In the genomic region with DNA sequence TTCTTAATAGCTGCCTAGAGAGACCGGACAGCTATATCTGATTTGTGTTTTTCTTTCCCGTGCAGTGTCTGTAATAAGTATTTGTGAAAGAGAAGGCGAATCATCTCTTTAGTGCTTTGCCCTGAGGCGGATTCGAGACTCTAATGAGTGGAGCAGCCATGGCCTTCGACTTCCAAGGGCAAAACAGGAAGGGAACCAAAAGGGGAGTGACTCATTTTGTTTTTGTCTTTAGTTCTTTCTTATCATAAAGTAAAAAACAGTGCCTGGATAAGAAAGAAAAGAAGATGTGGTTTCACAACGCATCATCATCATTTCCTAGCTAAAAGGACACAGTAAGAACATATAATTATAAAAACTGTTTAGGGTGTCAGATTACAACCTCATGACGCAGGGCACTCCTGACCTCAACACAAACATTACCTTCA, we compare ENCODE assay signal across 13 mouse cellular contexts.
DNase-seq lines count a peak whose midpoint lies in the region; ATAC-seq lines count a peak whose summit lies in the region.
"Had no signal": no experiment of that assay in that cellular context is flagged by ENCODE, and none has a peak within 500 bp of the region (broad histone marks: within the 10 kb centered on the region; RNA-seq: fewer than 3 reads in every experiment).

No protein-coding gene starts in this region.

- H3K9ac ChIP-seq in hindbrain, embryonic 11.5 days (ENCODE audit: low read depth, low read length) = no peak overlapping the region
- H3K9ac ChIP-seq: liver, embryonic 13.5 days had no signal

- no peak overlapping the region for H3K4me2 ChIP-seq in hindbrain, embryonic 11.5 days (replicated peaks; ENCODE audit: low read depth, low read length)
- H3K4me2 ChIP-seq: liver, embryonic 13.5 days had no signal

- H3K4me3 ChIP-seq in hindbrain, embryonic 11.5 days (ENCODE audit: low read depth, low read length) = no peak overlapping the region
- no peak overlapping the region for H3K4me3 ChIP-seq in hindbrain, embryonic 10.5 days
- H3K4me3 ChIP-seq: left cerebral cortex, adult 2 months; liver, embryonic 13.5 days had no signal

- 74% methylated on average over 8 of the region's 8 CpGs for WGBS in hindbrain, embryonic 11.5 days
- WGBS in hindbrain, embryonic 10.5 days = 76% methylated on average over 8 of the region's 8 CpGs

- H3K9me3 ChIP-seq in hindbrain, embryonic 11.5 days (ENCODE audit: control insufficient read depth, low read length) = no peaks in the 10 kb centered on the region
- no peaks in the 10 kb centered on the region for H3K9me3 ChIP-seq in hindbrain, embryonic 10.5 days
- H3K9me3 ChIP-seq: liver, embryonic 13.5 days had no signal

- no peaks in the 10 kb centered on the region for H3K27me3 ChIP-seq in hindbrain, embryonic 11.5 days (ENCODE audit: control insufficient read depth, insufficient read depth, low read length)
- no peaks in the 10 kb centered on the region for H3K27me3 ChIP-seq in hindbrain, embryonic 10.5 days (ENCODE audit: insufficient read depth, poor library complexity, severe bottlenecking)
- H3K27me3 ChIP-seq: liver, embryonic 13.5 days had no signal

- peak; percentile 33; the same call in 1 of the 2 replicates for ATAC-seq in hindbrain, embryonic 11.5 days (ENCODE audit: low FRiP score)
- ATAC-seq in hematopoietic stem cell, adult 5-6 weeks (replicated peaks in 1 of 2; ENCODE audit: insufficient read depth in 1 of 2, low FRiP score in 2 of 2, low TSS enrichment in 1 of 2, low read depth in 1 of 2, poor library complexity in 2 of 2, severe bottlenecking in 2 of 2) = peak; percentile 25 to 42; a peak in 3 of 4 replicates
- ATAC-seq: forebrain, embryonic 16.5 days had no signal

- H3K4me1 ChIP-seq in hindbrain, embryonic 11.5 days (replicated peaks; ENCODE audit: control insufficient read depth, insufficient read depth, low read length) = no peaks in the 10 kb centered on the region
- H3K4me1 ChIP-seq in hindbrain, embryonic 10.5 days (replicated peaks) = peaks cover 3% of the 10 kb centered on the region; the same call in 1 of the 2 replicates
- H3K4me1 ChIP-seq: liver, embryonic 13.5 days had no signal

- no peak overlapping the region for H3K27ac ChIP-seq in hindbrain, embryonic 11.5 days (ENCODE audit: low read depth, low read length)
- H3K27ac ChIP-seq in hindbrain, embryonic 10.5 days = no peak overlapping the region
- H3K27ac ChIP-seq: left cerebral cortex, adult 2 months; liver, embryonic 13.5 days had no signal

- no peaks in the 10 kb centered on the region for H3K36me3 ChIP-seq in hindbrain, embryonic 11.5 days (ENCODE audit: control insufficient read depth, insufficient read depth, low read length)
- H3K36me3 ChIP-seq in hindbrain, embryonic 10.5 days = no peaks in the 10 kb centered on the region
- H3K36me3 ChIP-seq: liver, embryonic 13.5 days had no signal

- DNase-seq in hindbrain, embryonic 11.5 days (ENCODE audit: low spot score) = no peak
- DNase-seq in hindbrain, embryonic 10.5 days (ENCODE audit: low spot score) = no peak
- peak; percentile 17 for DNase-seq in ovary, postnatal 36 days (ENCODE audit: low spot score)
- no peak for DNase-seq in ovary, postnatal 10 days (ENCODE audit: low spot score)
- DNase-seq in embryo, embryonic 10 days (ENCODE audit: low spot score) = no peak
- DNase-seq in urinary bladder, postnatal 36 days (ENCODE audit: low spot score in 2 of 2) = no peak
- DNase-seq: cerebellum, adult 8-10 months; kidney, postnatal 14 days; liver, embryonic 13.5 days; thymus, adult 2 months had no signal
